Mouse (Mus musculus) embryonic stem cell, embryonic (primary cell): Measurements from ENCODE around the gene Cdhr3.

Experiments used
- CTCF ChIA-PET, 4 experiments: fragments of 300-600 bp in 2 of 4; fragments of 350-600 bp in 2 of 4; sonication (Branson Sonifier 250); formaldehyde crosslinking; loops; one replicate each; lab custom pipeline; 2022; ENCODE audit warnings: inconsistent platforms in 2 of 4; lab: Charles Lee
- POLR2A ChIA-PET, 4 experiments: fragments of 300-600 bp in 2 of 4; fragments of 350-600 bp in 2 of 4; sonication (Branson Sonifier 250); formaldehyde crosslinking; loops; one replicate each; lab custom pipeline; 2022; ENCODE audit warnings: antibody characterized with exemption in 4 of 4, inconsistent platforms in 1 of 4; lab: Charles Lee

Gene Cdhr3

GRCm38 (mm10) chr12:33092775-33093174 is at the start of gene Cdhr3:
TSS of gene Cdhr3 (minus strand) at chr12:33092875.
- POLR2A ChIA-PET, result no interaction called here
- CTCF ChIA-PET, result no interaction called here

- ChIA-PET POLR2A (interaction anchor here in 1 of 4 experiments (1.6 kb wide), 1 partner anchor 45 kb away, joined by 4 read pairs; no protein-coding TSS in a partner anchor), CTCF (interaction anchor here in 1 of 4 experiments (0.5 kb wide), 1 partner anchor 133 kb away, joined by 7 read pairs; no protein-coding TSS in a partner anchor)
Observed at GRCm38 (mm10) chr12:33139083-33139482, 46.4 kb upstream of the Cdhr3 start.

- CTCF ChIA-PET, result interaction anchor here in 1 of 4 experiments (0.6 kb wide), 1 partner anchor 123 kb away, joined by 3 read pairs; no protein-coding TSS in a partner anchor
Observed at GRCm38 (mm10) chr12:33137857-33138256, 45.2 kb upstream of the Cdhr3 start.

GRCm38 (mm10) chr12:33131796-33132195 is 39.1 kb upstream of the Cdhr3 start:
- ChIA-PET POLR2A (interaction anchor here in 2 of 4 experiments (0.7 to 1.7 kb wide), 5 partner anchors 13 to 261 kb away, joined by 3 to 11 read pairs (median 8); partner anchors contain the start of gene Atxn7l1 (in 2 of the 2)), CTCF (interaction anchor here in 2 of 4 experiments (0.7 to 1.0 kb wide), 2 partner anchors 10 to 191 kb away, joined by 3 read pairs; no protein-coding TSS in a partner anchor)

More at GRCm38 (mm10) chr12:33137857-33138256, 45.2 kb upstream of the Cdhr3 start:
- POLR2A ChIA-PET, result interaction anchor here in 1 of 4 experiments (1.6 kb wide), 1 partner anchor 46 kb away, joined by 4 read pairs; no protein-coding TSS in a partner anchor

GRCm38 (mm10) chr12:33130401-33130800 is 37.7 kb upstream of the Cdhr3 start:
- POLR2A ChIA-PET, result interaction anchor here in 1 of 4 experiments (0.8 kb wide), 1 partner anchor 16 kb away, joined by 3 read pairs; no protein-coding TSS in a partner anchor
- CTCF ChIA-PET, result interaction anchor here in 1 of 4 experiments (1.6 kb wide), 1 partner anchor 294 kb away, joined by 3 read pairs; no protein-coding TSS in a partner anchor

- ChIA-PET POLR2A (interaction anchor here in 3 of 4 experiments (0.6 to 2.5 kb wide), 11 partner anchors 10 to 193 kb away, joined by 3 to 8 read pairs (median 3); no protein-coding TSS in a partner anchor), CTCF (interaction anchor here in 2 of 4 experiments (0.6 to 1.4 kb wide), 6 partner anchors 17 to 253 kb away, joined by 3 to 4 read pairs (median 4); no protein-coding TSS in a partner anchor)
Observed at GRCm38 (mm10) chr12:33129410-33129809, 36.7 kb upstream of the Cdhr3 start.

GRCm38 (mm10) chr12:33128702-33129101 is 36.0 kb upstream of the Cdhr3 start:
- ChIA-PET POLR2A (interaction anchor here in 3 of 4 experiments (0.6 to 2.5 kb wide), 10 partner anchors 10 to 144 kb away, joined by 3 to 8 read pairs (median 4); no protein-coding TSS in a partner anchor), CTCF (interaction anchor here in 2 of 4 experiments (0.6 to 1.4 kb wide), 3 partner anchors 10 to 251 kb away, joined by 3 to 4 read pairs (median 3); no protein-coding TSS in a partner anchor)

- ChIA-PET POLR2A (interaction anchor here in 3 of 4 experiments (0.6 to 2.5 kb wide), 4 partner anchors 9 to 144 kb away, joined by 3 to 8 read pairs (median 5); no protein-coding TSS in a partner anchor), CTCF (interaction anchor here in 3 of 4 experiments (0.5 to 1.4 kb wide), 3 partner anchors 71 to 252 kb away, joined by 3 to 5 read pairs (median 4); no protein-coding TSS in a partner anchor)
Observed at GRCm38 (mm10) chr12:33128121-33128520, 35.4 kb upstream of the Cdhr3 start.

GRCm38 (mm10) chr12:33126243-33126642 is 33.6 kb upstream of the Cdhr3 start:
- POLR2A ChIA-PET, result no interaction called here
- CTCF ChIA-PET, result interaction anchor here in 1 of 4 experiments (1.1 kb wide), 1 partner anchor 159 kb away, joined by 3 read pairs; no protein-coding TSS in a partner anchor

GRCm38 (mm10) chr12:33125594-33126227 is 33.0 kb upstream of the Cdhr3 start:
- ChIA-PET CTCF (no interaction called here), POLR2A (interaction anchor here in 2 of 4 experiments (0.6 to 0.8 kb wide), 4 partner anchors 9 to 277 kb away, joined by 3 to 6 read pairs (median 4); no protein-coding TSS in a partner anchor)

- ChIA-PET POLR2A (interaction anchor here in 3 of 4 experiments (0.8 to 2.1 kb wide), 9 partner anchors 10 to 133 kb away, joined by 3 to 11 read pairs (median 4); no protein-coding TSS in a partner anchor), CTCF (interaction anchor here in 3 of 4 experiments (0.5 to 2.1 kb wide), 7 partner anchors 10 to 261 kb away, joined by 3 to 5 read pairs (median 4); partner anchors contain the start of gene Sypl (in 1 of the 3))
Observed at GRCm38 (mm10) chr12:33118624-33119301, 26.1 kb upstream of the Cdhr3 start.

- CTCF ChIA-PET, result interaction anchor here in 1 of 4 experiments (1.0 kb wide), 1 partner anchor 18 kb away, joined by 3 read pairs; no protein-coding TSS in a partner anchor
- POLR2A ChIA-PET, result interaction anchor here in 1 of 4 experiments (1.6 kb wide), 1 partner anchor 50 kb away, joined by 3 read pairs; no protein-coding TSS in a partner anchor
Observed at GRCm38 (mm10) chr12:33110894-33111471, 18.3 kb upstream of the Cdhr3 start.

- ChIA-PET POLR2A (no interaction called here), CTCF (interaction anchor here in 3 of 4 experiments (1.0 to 1.5 kb wide), 5 partner anchors 15 to 271 kb away, joined by 3 to 9 read pairs (median 4); no protein-coding TSS in a partner anchor)
Observed at GRCm38 (mm10) chr12:33109531-33109930, 16.9 kb upstream of the Cdhr3 start.

- CTCF ChIA-PET, result no interaction called here
- POLR2A ChIA-PET, result interaction anchor here in 1 of 4 experiments (1.3 to 1.5 kb wide), 2 partner anchors 12 to 22 kb away, joined by 3 read pairs; no protein-coding TSS in a partner anchor
Observed at GRCm38 (mm10) chr12:33106438-33107167, 13.9 kb upstream of the Cdhr3 start.

- POLR2A ChIA-PET, result interaction anchor here in 1 of 4 experiments (1.3 to 1.5 kb wide), 2 partner anchors 11 to 23 kb away, joined by 3 read pairs; no protein-coding TSS in a partner anchor
- CTCF ChIA-PET, result no interaction called here
Observed at GRCm38 (mm10) chr12:33105724-33106123, 13.0 kb upstream of the Cdhr3 start.

GRCm38 (mm10) chr12:33102342-33103115 is 9.9 kb upstream of the Cdhr3 start:
- POLR2A ChIA-PET, result interaction anchor here in 1 of 4 experiments (1.0 kb wide), 1 partner anchor 9 kb away, joined by 3 read pairs; no protein-coding TSS in a partner anchor
- CTCF ChIA-PET, result interaction anchor here in 1 of 4 experiments (0.6 kb wide), 2 partner anchors 12 to 40 kb away, joined by 3 to 13 read pairs; no protein-coding TSS in a partner anchor
